Mouse (Mus musculus) hindbrain, embryonic 16.5 days (tissue): ENCODE measurements around the gene Mboat7. TPM values are rescaled to one million over a fixed set of nuclear protein-coding genes. Genes with fewer than 3 reads are reported as not detected.

Source experiments
- ATAC-seq: fragments of 200-750 bp; cut with Nextera tagmentation; 2 replicates; pipeline ENCODE4 v1.8.0; 2017; ENCODE audit warnings: moderate TSS enrichment, moderate library complexity
- H3K27ac ChIP-seq: fragments of 300-500 bp; sonication (generic); 2 replicates; pipeline ENCODE4 v1.5.1; 2014; ENCODE audit warnings: low read depth, mild to moderate bottlenecking, control low read depth, low read length, moderate library complexity
- H3K27me3 ChIP-seq: fragments of 300-500 bp; sonication (generic); replicated peaks from 2 replicates; pipeline ENCODE4 v1.6.1; 2014; ENCODE audit warnings: low read length; ENCODE audit not compliant: control insufficient read depth, insufficient read depth
- H3K36me3 ChIP-seq: fragments of 300-500 bp; sonication (generic); 2 replicates; pipeline ENCODE4 v1.6.1; 2014; ENCODE audit warnings: mild to moderate bottlenecking, low read length, moderate library complexity, mixed read lengths; ENCODE audit not compliant: control insufficient read depth, insufficient read depth
- H3K4me1 ChIP-seq: fragments of 300-500 bp; sonication (generic); 2 replicates; pipeline ENCODE4 v1.6.1; 2014; ENCODE audit warnings: low read depth, low read length; ENCODE audit not compliant: control insufficient read depth, insufficient read depth
- H3K4me2 ChIP-seq: fragments of 300-500 bp; sonication (generic); 2 replicates; pipeline ENCODE4 v1.6.1; 2014; ENCODE audit warnings: mild to moderate bottlenecking, low read length, control low read depth, moderate library complexity
- H3K4me3 ChIP-seq: fragments of 300-500 bp; sonication (generic); 2 replicates; pipeline ENCODE4 v1.5.1; 2014; ENCODE audit warnings: mild to moderate bottlenecking, low read length, control low read depth, moderate library complexity
- H3K9ac ChIP-seq: fragments of 300-500 bp; sonication (generic); 2 replicates; pipeline ENCODE4 v1.6.1; 2014; ENCODE audit warnings: low read depth, mild to moderate bottlenecking, control low read depth, low read length, moderate library complexity
- H3K9me3 ChIP-seq: fragments of 300-500 bp; sonication (generic); 2 replicates; pipeline ENCODE4 v1.6.1; 2014; ENCODE audit warnings: mild to moderate bottlenecking, low read length, moderate library complexity; ENCODE audit not compliant: control insufficient read depth
- WGBS: fragments of 180-500 bp; shearing (Covaris S2); extraction: QIAGEN DNeasy Blood & Tissue Kit; methylation state at CpG from one replicate; pipeline ENCODE4 v1.1.7; 2014; 5-methylcytosine and 5-hydroxymethylcytosine counted together
- polyA plus RNA-seq: library from polyadenylated mRNA; unstranded; fragments of >200 nt; fragmentation: Nextera tagmentation; extraction: Ambion mirVana; gene quantifications from 2 replicates; pipeline ENCODE4 v1.2.1, GENCODE M21; 2015

Gene Mboat7
- polyA plus RNA-seq, 1 experiment from 2014 or later, result 124 TPM

GRCm38 (mm10) chr7:3658578-3658977 lies 34.7 kb downstream of the Mboat7 start:
- 97% methylated on average over 13 of the region's 14 CpGs for WGBS
- H3K27ac ChIP-seq, result no peak overlapping the region

GRCm38 (mm10) chr7:3656966-3657365 lies 36.4 kb downstream of the Mboat7 start:
- ATAC-seq, result no peak
- no peak overlapping the region for H3K27ac ChIP-seq
- no peak overlapping the region for H3K9ac ChIP-seq
- WGBS, result 95% methylated on average over 4 of the region's 4 CpGs
- no peaks in the 10 kb centered on the region for H3K9me3 ChIP-seq
- no peaks in the 10 kb centered on the region for H3K27me3 ChIP-seq
- H3K4me1 ChIP-seq, result no peaks in the 10 kb centered on the region
- H3K36me3 ChIP-seq, result peaks cover 86% of the 10 kb centered on the region
- no peak overlapping the region for H3K4me3 ChIP-seq
- no peak overlapping the region for H3K4me2 ChIP-seq

More at GRCm38 (mm10) chr7:3658578-3658977, 34.7 kb downstream of the Mboat7 start:
- H3K36me3 ChIP-seq, result peaks cover 74% of the 10 kb centered on the region
- H3K4me2 ChIP-seq, result no peak overlapping the region
- H3K4me3 ChIP-seq, result no peak overlapping the region
- H3K9me3 ChIP-seq, result no peaks in the 10 kb centered on the region
- H3K27me3 ChIP-seq, result no peaks in the 10 kb centered on the region
- peaks cover 1% of the 10 kb centered on the region for H3K4me1 ChIP-seq
- no peak overlapping the region for H3K9ac ChIP-seq
- no peak for ATAC-seq

GRCm38 (mm10) chr7:3646641-3647040 lies 46.7 kb downstream of the Mboat7 start:
- no peak overlapping the region for H3K27ac ChIP-seq
- H3K36me3 ChIP-seq, result peaks cover 14% of the 10 kb centered on the region

GRCm38 (mm10) chr7:3646188-3646587 lies 47.1 kb downstream of the Mboat7 start:
- Histone ChIP-seq H3K4me2 (peak overlapping the region; percentile 89), H3K27ac (no peak overlapping the region), H3K4me3 (peak overlapping the region; percentile 92), H3K27me3 (no peaks in the 10 kb centered on the region), H3K9me3 (no peaks in the 10 kb centered on the region), H3K4me1 (peaks cover 33% of the 10 kb centered on the region), H3K9ac (peak overlapping the region; percentile 96), H3K36me3 (peaks cover 13% of the 10 kb centered on the region)
- no peak for ATAC-seq
- WGBS, result 23% methylated on average over 9 of the region's 9 CpGs

More at GRCm38 (mm10) chr7:3646641-3647040, 46.7 kb downstream of the Mboat7 start:
- H3K4me3 ChIP-seq, result peak overlapping the region; percentile 92
- peak overlapping the region; percentile 96 for H3K9ac ChIP-seq
- peaks cover 33% of the 10 kb centered on the region for H3K4me1 ChIP-seq
- 61% methylated on average over 4 of the region's 4 CpGs for WGBS
- H3K27me3 ChIP-seq, result no peaks in the 10 kb centered on the region
- H3K4me2 ChIP-seq, result peak overlapping the region; percentile 89
- ATAC-seq, result no peak
- no peaks in the 10 kb centered on the region for H3K9me3 ChIP-seq

GRCm38 (mm10) chr7:3645488-3646025 lies 47.8 kb downstream of the Mboat7 start:
- under 1% methylated on average over 52 of the region's 58 CpGs for whole genome bisulfite sequencing
- peaks cover 13% of the 10 kb centered on the region for H3K36me3 ChIP-seq
- H3K4me3 ChIP-seq, result peak overlapping the region; percentile 92
- H3K4me2 ChIP-seq, result peak overlapping the region; percentile 89
- peaks cover 33% of the 10 kb centered on the region for H3K4me1 ChIP-seq
- peak overlapping the region; percentile 96 for H3K27ac ChIP-seq
- no peaks in the 10 kb centered on the region for H3K9me3 ChIP-seq
- H3K9ac ChIP-seq, result peak overlapping the region; percentile 96
- H3K27me3 ChIP-seq, result no peaks in the 10 kb centered on the region
- ATAC-seq, result no peak; the same call in 1 of the 2 replicates

GRCm38 (mm10) chr7:3644672-3645487 lies 48.4 kb downstream of the Mboat7 start, which contains the start of gene Cnot3:
Cnot3 (plus strand) TSS chr7:3645268.
- Histone ChIP-seq H3K4me2 (peak within 1 kb of the TSS; percentile 89), H3K27ac (peak within 1 kb of the TSS; percentile 96), H3K9ac (peak within 1 kb of the TSS; percentile 96), H3K4me3 (peak within 1 kb of the TSS; percentile 92), H3K27me3 (no peaks in the 10 kb centered on the region), H3K9me3 (no peaks in the 10 kb centered on the region), H3K4me1 (peaks cover 33% of the 10 kb centered on the region), H3K36me3 (peaks cover 11% of the 10 kb centered on the region)
- ATAC-seq, result peak; percentile 98
- WGBS, result under 1% methylated on average over 56 of the region's 58 CpGs

- no peaks in the 10 kb centered on the region for H3K27me3 ChIP-seq
- ATAC-seq, result no peak
- no peak overlapping the region for H3K27ac ChIP-seq
- no peaks in the 10 kb centered on the region for H3K9me3 ChIP-seq
- peaks cover 33% of the 10 kb centered on the region for H3K4me1 ChIP-seq
- H3K4me2 ChIP-seq, result peak overlapping the region; percentile 64
- H3K9ac ChIP-seq, result 0 out of 2 replicates have a peak overlapping the region, but pooled peaks have one; percentile 11
- 1% methylated on average over 11 of the region's 11 CpGs for WGBS
- peaks cover 11% of the 10 kb centered on the region for H3K36me3 ChIP-seq
- H3K4me3 ChIP-seq, result peak overlapping the region; percentile 92
Measured at GRCm38 (mm10) chr7:3644348-3644671, 49.0 kb downstream of the Mboat7 start.

GRCm38 (mm10) chr7:3643843-3644242 lies 49.5 kb downstream of the Mboat7 start:
- H3K36me3 ChIP-seq, result peaks cover 14% of the 10 kb centered on the region
- H3K27me3 ChIP-seq, result no peaks in the 10 kb centered on the region
- H3K9ac ChIP-seq, result no peak overlapping the region
- H3K27ac ChIP-seq, result no peak overlapping the region
- no peak for ATAC-seq
- H3K4me2 ChIP-seq, result peak overlapping the region; percentile 64
- peak overlapping the region; percentile 92 for H3K4me3 ChIP-seq
- 23% methylated on average over 9 of the region's 9 CpGs for WGBS
- H3K4me1 ChIP-seq, result peaks cover 33% of the 10 kb centered on the region
- H3K9me3 ChIP-seq, result no peaks in the 10 kb centered on the region

- WGBS, result 67% methylated on average over 5 of the region's 5 CpGs
- H3K4me1 ChIP-seq, result peaks cover 28% of the 10 kb centered on the region
- H3K4me2 ChIP-seq, result peak overlapping the region; percentile 64
- no peak overlapping the region for H3K9ac ChIP-seq
- no peak overlapping the region for H3K27ac ChIP-seq
- ATAC-seq, result no peak
- no peaks in the 10 kb centered on the region for H3K9me3 ChIP-seq
- H3K27me3 ChIP-seq, result no peaks in the 10 kb centered on the region
- no peak overlapping the region for H3K4me3 ChIP-seq
- H3K36me3 ChIP-seq, result peaks cover 18% of the 10 kb centered on the region
Measured at GRCm38 (mm10) chr7:3643412-3643811, 49.9 kb downstream of the Mboat7 start.
